Comparison of ENCODE assay signal across 10 mouse cellular contexts in the genomic region with DNA sequence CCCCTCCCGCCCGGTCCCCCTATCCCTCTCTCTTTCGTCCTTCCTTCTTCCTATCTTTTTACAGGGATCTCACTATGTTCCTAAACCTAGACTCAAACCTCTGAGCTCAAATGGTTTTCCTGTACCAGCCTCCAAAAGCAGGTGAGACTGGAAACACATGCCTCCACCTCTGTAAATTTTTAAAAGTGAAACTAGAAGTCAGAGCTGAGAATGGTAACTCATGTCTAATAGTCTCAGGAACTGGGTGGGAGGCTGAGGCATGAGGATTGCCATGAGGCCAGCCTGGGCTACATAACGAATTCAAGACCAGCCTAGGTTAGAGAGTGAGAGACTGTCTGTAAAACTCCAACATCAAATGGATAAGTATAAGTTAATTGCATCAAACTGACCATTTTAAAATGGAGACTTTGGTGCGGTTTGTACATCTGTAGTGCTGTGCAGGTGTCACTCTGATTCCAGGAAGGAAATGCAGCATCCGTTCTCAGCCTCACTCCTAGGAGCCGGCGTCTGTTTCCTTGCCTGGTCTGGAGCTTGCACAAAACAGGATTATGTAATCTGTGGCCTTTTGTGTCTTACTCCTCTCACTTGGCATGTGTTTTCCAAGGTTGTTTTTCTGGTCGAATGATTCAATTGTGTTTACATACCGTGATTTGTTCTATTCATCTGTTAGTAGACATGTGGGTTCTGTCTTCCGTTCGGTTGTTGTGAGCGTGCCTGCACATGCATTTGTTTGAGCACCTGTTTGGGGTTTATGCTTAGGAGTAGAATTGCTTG. TPM values are rescaled to one million over a fixed set of nuclear protein-coding genes. Genes with fewer than 3 reads are reported as not detected.
DNase-seq lines count a peak whose midpoint lies in the region; ATAC-seq and TF ChIP-seq lines count a peak whose summit lies in the region.
"Had no signal": no experiment of that assay in that cellular context is flagged by ENCODE, and none has a peak within 500 bp of the region (broad histone marks: within the 10 kb centered on the region; RNA-seq: fewer than 3 reads in every experiment).

No protein-coding gene starts in this region.

- DNase-seq in gastrocnemius, adult 2 months = no peak
- DNase-seq in gastrocnemius, adult 18-20 months (ENCODE audit: low spot score) = no peak
- peak; percentile 27 for DNase-seq in urinary bladder, postnatal 25 days (ENCODE audit: low spot score)
- DNase-seq in urinary bladder, postnatal 10 days (ENCODE audit: low spot score) = no peak
- DNase-seq in heart, postnatal 36 days = peak; percentile 12 to 14
- peak; percentile 23 to 26 for DNase-seq in thymus, postnatal 36 days
- no peak for DNase-seq in left cerebral cortex, adult 8-10 months (ENCODE audit: low spot score in 2 of 2)
- DNase-seq: liver had no signal

- no peak overlapping the region for H3K4me3 ChIP-seq in gastrocnemius, adult 2 months
- H3K4me3 ChIP-seq: stomach, embryonic 15.5 days had no signal

- intact Hi-C loops in gastrocnemius, adult 2 months (cut with DNase I) = loop anchor here (5.0 kb wide), 1 partner anchor 40 kb away; no protein-coding TSS in a partner anchor
- intact Hi-C loops in heart, postnatal 36 days (cut with DNase I) = loop anchor here (5.0 kb wide), 1 partner anchor 35 kb away; no protein-coding TSS in a partner anchor

- H3K27ac ChIP-seq in gastrocnemius, adult 2 months = peak overlapping the region; percentile 21; the same call in 1 of the 2 replicates
- H3K27ac ChIP-seq: stomach, embryonic 15.5 days had no signal

- TF ChIP-seq CTCF in gastrocnemius, adult 2 months (IDR thresholded peaks at IDR 0.05) = no peak

- no peak for ATAC-seq in frontal cortex, adult (ENCODE audit: low TSS enrichment)

RNA-seq across cellular contexts. Expression of a gene that starts 39.1 kb away (rescaled TPM):
- 10 to 100 TPM; 17.6 to 19.4 TPM for total RNA-seq in gastrocnemius, adult 2 months (2021)
- total RNA-seq in gastrocnemius, adult 18-20 months (2021) = 10 to 100 TPM; 18.2 to 18.8 TPM
- 10 to 100 TPM; 16.6 to 20.1 TPM for total RNA-seq in heart, postnatal 36 days (2021)
- total RNA-seq in left cerebral cortex, adult 8-10 months (2022) = 10 to 100 TPM; 22.6 to 26.4 (median 23.5) TPM

RNA-seq across cellular contexts. Expression of a gene that starts 49.3 kb away (rescaled TPM):
- total RNA-seq in gastrocnemius, adult 2 months (2021) = 10 to 100 TPM; 15.6 to 18.1 TPM
- 10 to 100 TPM; 13.9 to 16.3 TPM for total RNA-seq in gastrocnemius, adult 18-20 months (2021)
- total RNA-seq in heart, postnatal 36 days (2021) = 1 to 10 TPM; 4.8 to 6.1 TPM
- 1 to 10 TPM; 2.1 to 2.4 (median 2.2) TPM for total RNA-seq in left cerebral cortex, adult 8-10 months (2022)

Comparison
In these comparisons a context has a peak if more than half of its experiments do, and no peak if none do; other contexts are left out.
1. DNase-seq: peak in urinary bladder, postnatal 25 days (single experiment), heart, postnatal 36 days (2 of 2) and thymus, postnatal 36 days (2 of 2); none in gastrocnemius, adult 2 months (single experiment), gastrocnemius, adult 18-20 months (single experiment), urinary bladder, postnatal 10 days (single experiment) and left cerebral cortex, adult 8-10 months (0 of 2).